16 mouse cellular contexts compared by ENCODE assay signal in the genomic region with DNA sequence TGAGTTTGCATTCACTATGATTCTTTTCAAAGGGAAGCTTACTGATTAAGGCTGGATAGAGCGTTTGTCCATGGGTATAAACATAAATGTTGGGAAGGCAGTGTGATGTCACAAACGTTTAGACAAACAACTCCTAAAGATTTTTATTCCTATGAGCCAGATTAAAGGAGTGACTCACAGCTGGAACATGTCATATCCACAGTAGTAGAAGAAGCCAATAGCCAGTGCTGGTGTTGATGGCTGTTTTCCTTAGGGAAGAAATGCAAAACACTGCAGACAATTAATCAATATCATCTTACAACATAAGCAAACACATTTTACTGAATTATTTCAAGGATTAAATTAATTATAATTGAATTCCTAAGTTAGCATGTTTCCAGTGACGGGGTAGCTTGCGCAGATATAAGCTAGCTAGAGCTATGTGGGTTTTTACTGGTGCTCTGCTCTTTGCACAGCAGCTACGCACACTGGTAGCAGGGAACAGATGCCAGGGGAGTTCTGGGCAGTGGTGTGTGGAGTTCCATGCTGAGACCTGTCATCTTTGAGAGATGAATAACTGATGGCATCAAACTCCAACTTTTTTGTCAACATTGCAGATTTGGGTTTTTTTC. TPM values are rescaled to one million over a fixed set of nuclear protein-coding genes. Genes with fewer than 3 reads are reported as not detected.
"Had no signal": no experiment of that assay in that cellular context is flagged by ENCODE, and none has a peak within 500 bp of the region (broad histone marks: within the 10 kb centered on the region; RNA-seq: fewer than 3 reads in every experiment).

No protein-coding gene starts in this region.

- H3K4me2 ChIP-seq: limb, embryonic 12.5 days; limb, embryonic 15.5 days; liver, embryonic 11.5 days; midbrain, embryonic 11.5 days had no signal

- H3K4me1 ChIP-seq: limb, embryonic 12.5 days; limb, embryonic 15.5 days had no signal

- H3K36me3 ChIP-seq: limb, embryonic 12.5 days; limb, embryonic 15.5 days had no signal

- H3K27me3 ChIP-seq: limb, embryonic 12.5 days; limb, embryonic 15.5 days had no signal

- DNase-seq: kidney, adult 2 months; kidney, postnatal 36 days; left cerebral cortex, postnatal 4 days; liver, postnatal 0 days; lung, postnatal 36 days; midbrain, embryonic 14.5 days; thymus, postnatal 25 days had no signal

- H3K9me3 ChIP-seq: limb, embryonic 12.5 days; limb, embryonic 15.5 days had no signal

- H3K9ac ChIP-seq: limb, embryonic 12.5 days; limb, embryonic 15.5 days; liver, embryonic 14.5 days; liver, postnatal 0 days had no signal

- H3K4me3 ChIP-seq: limb, embryonic 12.5 days; limb, embryonic 15.5 days had no signal

- H3K27ac ChIP-seq: limb, embryonic 12.5 days; limb, embryonic 15.5 days; liver, embryonic 14.5 days had no signal

- ATAC-seq: hindbrain, embryonic 16.5 days; intestine, postnatal 0 days; liver, postnatal 0 days had no signal

RNA-seq across cellular contexts. Expression of gene AI593442, which starts 29.1 kb away (rescaled TPM):
- total RNA-seq: megakaryocyte progenitor cell, adult 5-6 weeks; megakaryocyte-erythroid progenitor cell, adult 5-6 weeks had no signal
- polyA plus RNA-seq: liver, postnatal 0 days had no signal
